Mouse (Mus musculus): ENCODE results near the gene Ipo13. TPM values are rescaled to one million over a fixed set of nuclear protein-coding genes. Genes with fewer than 3 reads are reported as not detected.

Ipo13 gene
- polyA plus RNA-seq, 1 experiment, result 96.0 TPM

DNA sequence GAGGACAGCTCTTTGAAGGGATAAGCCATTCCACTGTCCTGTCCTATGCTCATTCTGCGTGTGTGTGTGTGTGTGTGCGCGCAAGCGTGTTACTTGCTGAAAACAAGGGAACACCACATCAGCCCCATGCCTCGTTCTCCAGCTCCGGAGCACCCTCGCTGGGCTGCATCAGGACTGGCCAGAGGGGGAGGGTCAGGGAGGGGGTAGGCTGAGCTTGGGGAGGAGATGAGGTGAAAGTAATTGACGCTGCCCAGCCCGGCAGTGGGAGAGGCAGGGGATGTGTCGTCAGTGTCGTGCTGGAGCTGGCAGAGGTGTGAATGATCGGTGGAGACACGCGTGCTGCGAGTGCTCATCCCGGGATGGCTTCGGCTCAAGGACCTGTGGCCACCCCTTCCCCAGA, 65.7 kb downstream of the Ipo13 start:
- no peak for DNase-seq
- WGBS, result 88% methylated on average over 17 of the region's 17 CpGs
- no peak for TF ChIP-seq POLR2A (IDR thresholded peaks at IDR 0.05; ENCODE audit: control insufficient read depth, extremely low read depth, insufficient read depth, low read length, poor library complexity)
- no peak for TF ChIP-seq CTCF (IDR thresholded peaks at IDR 0.05; ENCODE audit: borderline replicate concordance, control insufficient read depth, extremely low read depth, insufficient read depth, low read length, poor library complexity)
- Histone ChIP-seq H3K27me3 (ENCODE audit: control insufficient read depth, insufficient read depth, low read length) (no peaks in the 10 kb centered on the region), H3K27ac (ENCODE audit: control insufficient read depth, insufficient read depth, low read length) (no peak overlapping the region), H3K4me1 (replicated peaks; ENCODE audit: control insufficient read depth, insufficient read depth, low read length) (no peaks in the 10 kb centered on the region), H3K36me3 (ENCODE audit: control insufficient read depth, insufficient read depth, low read length) (no peaks in the 10 kb centered on the region), H3K4me3 (ENCODE audit: control insufficient read depth, insufficient read depth, low read length) (no peak overlapping the region)

DNA sequence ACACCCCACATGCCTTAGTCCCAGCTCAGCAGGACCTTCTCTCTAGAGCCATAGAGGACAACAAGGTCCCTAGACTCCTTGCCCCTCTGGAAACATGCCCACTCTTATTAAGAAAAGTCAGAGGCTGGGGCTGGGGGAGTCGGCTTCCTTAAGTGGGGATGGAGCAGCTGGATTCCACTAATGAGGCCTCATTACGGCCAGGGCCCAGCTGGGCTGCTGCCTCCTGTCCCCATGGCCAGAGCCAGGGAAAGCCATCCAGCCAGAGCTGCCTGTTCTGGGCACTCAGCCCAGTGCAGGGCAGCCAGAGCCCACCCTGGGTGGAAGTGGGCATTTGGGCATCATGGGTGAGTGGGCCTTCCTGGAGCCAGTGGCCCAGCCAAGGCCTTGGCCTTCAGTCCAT, 67.8 kb downstream of the Ipo13 start:
- Histone ChIP-seq H3K4me1 (replicated peaks; ENCODE audit: control insufficient read depth, insufficient read depth, low read length) (no peaks in the 10 kb centered on the region), H3K27ac (ENCODE audit: control insufficient read depth, insufficient read depth, low read length) (no peak overlapping the region), H3K36me3 (ENCODE audit: control insufficient read depth, insufficient read depth, low read length) (no peaks in the 10 kb centered on the region), H3K4me3 (ENCODE audit: control insufficient read depth, insufficient read depth, low read length) (no peak overlapping the region), H3K27me3 (ENCODE audit: control insufficient read depth, insufficient read depth, low read length) (no peaks in the 10 kb centered on the region)
- DNase-seq, result no peak
- 94% methylated on average over 2 of the region's 2 CpGs for WGBS
- no peak for TF ChIP-seq CTCF (IDR thresholded peaks at IDR 0.05; ENCODE audit: borderline replicate concordance, control insufficient read depth, extremely low read depth, insufficient read depth, low read length, poor library complexity)
- no peak for TF ChIP-seq POLR2A (IDR thresholded peaks at IDR 0.05; ENCODE audit: control insufficient read depth, extremely low read depth, insufficient read depth, low read length, poor library complexity)

DNA sequence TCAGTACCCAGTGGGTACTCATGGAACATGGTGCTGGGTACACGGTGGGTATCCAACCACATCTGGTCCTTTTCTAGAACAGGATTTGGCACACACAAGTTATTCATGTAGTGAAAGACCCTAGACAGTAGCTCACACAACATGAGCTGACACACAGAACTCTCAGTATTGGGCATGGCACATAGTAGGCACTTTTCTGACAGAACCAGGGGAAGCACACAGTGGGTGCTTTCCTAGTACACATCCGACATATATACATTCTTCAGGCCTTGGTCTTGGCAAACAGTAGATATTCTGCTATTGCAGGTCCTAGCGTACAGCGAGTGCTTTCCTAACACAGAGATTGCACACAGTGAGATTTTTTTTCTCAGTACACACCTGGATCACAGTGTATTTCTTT, 68.5 kb downstream of the Ipo13 start:
- H3K36me3 ChIP-seq (ENCODE audit: control insufficient read depth, insufficient read depth, low read length), result no peaks in the 10 kb centered on the region
- 99% methylated on average over 4 of the region's 4 CpGs for WGBS
- no peak overlapping the region for H3K27ac ChIP-seq (ENCODE audit: control insufficient read depth, insufficient read depth, low read length)
- H3K27me3 ChIP-seq (ENCODE audit: control insufficient read depth, insufficient read depth, low read length), result no peaks in the 10 kb centered on the region
- TF ChIP-seq CTCF (IDR thresholded peaks at IDR 0.05; ENCODE audit: borderline replicate concordance, control insufficient read depth, extremely low read depth, insufficient read depth, low read length, poor library complexity), result no peak
- TF ChIP-seq POLR2A (IDR thresholded peaks at IDR 0.05; ENCODE audit: control insufficient read depth, extremely low read depth, insufficient read depth, low read length, poor library complexity), result no peak
- no peaks in the 10 kb centered on the region for H3K4me1 ChIP-seq (replicated peaks; ENCODE audit: control insufficient read depth, insufficient read depth, low read length)
- no peak for DNase-seq
- H3K4me3 ChIP-seq (ENCODE audit: control insufficient read depth, insufficient read depth, low read length), result no peak overlapping the region

DNA sequence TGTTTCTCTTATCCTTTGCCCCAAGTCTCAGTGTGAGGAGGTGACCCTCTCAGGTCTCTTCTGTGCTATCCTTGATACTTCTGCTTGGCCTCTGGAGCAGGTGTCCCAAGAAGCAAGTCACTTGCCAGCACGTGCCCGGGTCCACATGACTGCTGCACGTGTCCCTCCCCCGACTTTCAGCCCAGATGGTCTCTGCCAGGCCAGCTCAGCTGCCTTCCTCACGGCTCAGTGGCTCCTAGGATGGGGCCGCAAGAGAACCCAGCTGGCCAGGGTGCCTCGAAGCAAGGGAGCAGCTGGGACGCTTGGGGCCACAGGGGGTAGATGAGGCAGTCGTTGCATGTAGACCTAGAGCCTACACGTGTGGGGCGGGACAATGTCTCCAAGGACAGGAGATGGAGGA, 69.5 kb downstream of the Ipo13 start:
- DNase-seq, result no peak
- no peaks in the 10 kb centered on the region for H3K27me3 ChIP-seq (ENCODE audit: control insufficient read depth, insufficient read depth, low read length)
- H3K36me3 ChIP-seq (ENCODE audit: control insufficient read depth, insufficient read depth, low read length), result no peaks in the 10 kb centered on the region
- no peak overlapping the region for H3K4me3 ChIP-seq (ENCODE audit: control insufficient read depth, insufficient read depth, low read length)
- no peak for TF ChIP-seq CTCF (IDR thresholded peaks at IDR 0.05; ENCODE audit: borderline replicate concordance, control insufficient read depth, extremely low read depth, insufficient read depth, low read length, poor library complexity)
- no peak for TF ChIP-seq POLR2A (IDR thresholded peaks at IDR 0.05; ENCODE audit: control insufficient read depth, extremely low read depth, insufficient read depth, low read length, poor library complexity)
- no peaks in the 10 kb centered on the region for H3K4me1 ChIP-seq (replicated peaks; ENCODE audit: control insufficient read depth, insufficient read depth, low read length)
- WGBS, result 87% methylated on average over 11 of the region's 11 CpGs
- H3K27ac ChIP-seq (ENCODE audit: control insufficient read depth, insufficient read depth, low read length), result no peak overlapping the region

Other genes starting within 250 kb of the Ipo13 start
- gene Dmap1, start 232.7 kb downstream of the Ipo13 start, polyA plus RNA-seq (2012; rRNA removed), result 30.2 and 31.9 TPM in 2 replicates
- 0.09 TPM in 1 of 2 replicates, not detected in the other for gene Gm12845, start 190.6 kb downstream of the Ipo13 start, polyA plus RNA-seq (2012; rRNA removed)
- not detected in 2 replicates for gene Klf17, start 149.4 kb downstream of the Ipo13 start, polyA plus RNA-seq (2012; rRNA removed)
- gene Slc6a9, start 80.5 kb downstream of the Ipo13 start, polyA plus RNA-seq (2012; rRNA removed), result 4.7 and 8.2 TPM in 2 replicates
- gene Ccdc24, start 42.4 kb downstream of the Ipo13 start, polyA plus RNA-seq (2012; rRNA removed), result 0.51 and 0.81 TPM in 2 replicates
- 3.7 and 4.4 TPM in 2 replicates for gene B4galt2, start 31.5 kb downstream of the Ipo13 start, polyA plus RNA-seq (2012; rRNA removed)
- gene Atp6v0b, start 27.7 kb downstream of the Ipo13 start, polyA plus RNA-seq (2012; rRNA removed), result 372 and 526 TPM in 2 replicates
- 38.8 and 45.8 TPM in 2 replicates for gene Dph2, start 23.0 kb downstream of the Ipo13 start, polyA plus RNA-seq (2012; rRNA removed)
- 0.26 and 0.27 TPM in 2 replicates for gene Artn, start 14.8 kb upstream of the Ipo13 start, polyA plus RNA-seq (2012; rRNA removed)
- 19.3 TPM in 2 replicates for gene St3gal3, start 219.9 kb upstream of the Ipo13 start, polyA plus RNA-seq (2012; rRNA removed)